9 mouse cellular contexts compared by ENCODE assay signal in genomic region chr7:139746803-139747202, GRCm38 (mm10).
DNase-seq lines count a peak whose midpoint lies in the region; TF ChIP-seq lines count a peak whose summit lies in the region.
"Had no signal": no experiment of that assay in that cellular context is flagged by ENCODE, and none has a peak within 500 bp of the region (broad histone marks: within the 10 kb centered on the region; RNA-seq: fewer than 3 reads in every experiment).

No protein-coding gene starts in this region.

- peak; percentile 25 for DNase-seq in adrenal gland, postnatal 10 days
- no peak for DNase-seq in adrenal gland, adult 8-10 months
- DNase-seq in left cerebral cortex, adult 2 months (ENCODE audit: extremely low spot score in 1 of 2, low spot score in 2 of 2), result peak; percentile 23 to 35
- no peak for DNase-seq in left cerebral cortex, adult 8-10 months (ENCODE audit: low spot score in 2 of 2)
- peak; percentile 14 for DNase-seq in c-Kit-positive CD71-negative TER-119-negative erythroid progenitor cells, embryonic 14.5 days (ENCODE audit: low read depth)
- DNase-seq in layer of hippocampus, postnatal 14 days (ENCODE audit: low spot score in 2 of 2), result peak; percentile 39
- DNase-seq in thymus, postnatal 36 days, result peak; percentile 11 to 22
- DNase-seq in B cell, adult 2 months, result no peak

- no peak overlapping the region for H3K27ac ChIP-seq in left cerebral cortex, adult 2 months
- H3K27ac ChIP-seq: embryonic facial prominence, embryonic 13.5 days had no signal

- no peak overlapping the region for H3K4me3 ChIP-seq in left cerebral cortex, adult 2 months
- H3K4me3 ChIP-seq: embryonic facial prominence, embryonic 13.5 days had no signal

- TF ChIP-seq CTCF in left cerebral cortex, adult 2 months (IDR thresholded peaks at IDR 0.05), result peak; percentile 56

- intact Hi-C loops in left cerebral cortex, adult 2 months (cut with DNase I), result no loop called here

Comparison
In these comparisons a context has a peak if more than half of its experiments do, and no peak if none do; other contexts are left out.
1. DNase-seq: peak in adrenal gland, postnatal 10 days (single experiment), left cerebral cortex, adult 2 months (2 of 2), c-Kit-positive CD71-negative TER-119-negative erythroid progenitor cells, embryonic 14.5 days (single experiment), layer of hippocampus, postnatal 14 days (2 of 2) and thymus, postnatal 36 days (2 of 2); none in adrenal gland, adult 8-10 months (single experiment), left cerebral cortex, adult 8-10 months (0 of 2) and B cell, adult 2 months (0 of 2).